Mouse (Mus musculus) liver, embryonic 16.5 days (tissue): ENCODE results near the gene Pcbp1. TPM values are rescaled to one million over a fixed set of nuclear protein-coding genes. Genes with fewer than 3 reads are reported as not detected.

Source experiments
- ATAC-seq: fragments of 200-750 bp; cut with Nextera tagmentation; 2 replicates; pipeline ENCODE4 v1.8.0; 2017; ENCODE audit warnings: low read depth, mild to moderate bottlenecking, moderate number of reproducible peaks, moderate library complexity
- H3K27ac ChIP-seq: fragments of 300-500 bp; sonication (generic); 2 replicates; pipeline ENCODE4 v1.5.1; 2014; ENCODE audit warnings: mild to moderate bottlenecking, low read length
- H3K27me3 ChIP-seq: fragments of 300-500 bp; sonication (generic); 2 replicates; pipeline ENCODE4 v1.6.1; 2014; ENCODE audit warnings: low read depth, low read length, mixed read lengths; ENCODE audit not compliant: control insufficient read depth, insufficient read depth
- H3K36me3 ChIP-seq: fragments of 300-500 bp; sonication (generic); 2 replicates; pipeline ENCODE4 v1.6.1; 2014; ENCODE audit warnings: mild to moderate bottlenecking; ENCODE audit not compliant: control insufficient read depth, insufficient read depth
- H3K4me1 ChIP-seq: fragments of 300-500 bp; sonication (generic); 2 replicates; pipeline ENCODE4 v1.6.1; 2014; ENCODE audit warnings: low read depth, low read length, mixed read lengths; ENCODE audit not compliant: control insufficient read depth
- H3K4me2 ChIP-seq: fragments of 300-500 bp; sonication (generic); 2 replicates; pipeline ENCODE4 v1.6.1; 2014; ENCODE audit warnings: low read depth, low read length, mixed read lengths
- H3K4me3 ChIP-seq: fragments of 300-500 bp; sonication (generic); 2 replicates; pipeline ENCODE4 v1.5.1; 2014; ENCODE audit warnings: low read depth, mild to moderate bottlenecking, low read length
- H3K9ac ChIP-seq: fragments of 300-500 bp; sonication (generic); 2 replicates; pipeline ENCODE4 v1.6.1; 2014; ENCODE audit warnings: low read depth, low read length
- H3K9me3 ChIP-seq: fragments of 300-500 bp; sonication (generic); replicated peaks from 2 replicates; pipeline ENCODE4 v1.6.1; 2016; ENCODE audit warnings: low read length; ENCODE audit not compliant: control insufficient read depth
- WGBS: fragments of 180-500 bp; shearing (Covaris S2); extraction: QIAGEN DNeasy Blood & Tissue Kit; methylation state at CpG from one replicate; pipeline ENCODE4 v1.1.7; 2014; ENCODE audit not compliant: insufficient replicate concordance; 5-methylcytosine and 5-hydroxymethylcytosine counted together
- polyA plus RNA-seq: library from polyadenylated mRNA; unstranded; fragments of >200 nt; fragmentation: Nextera tagmentation; extraction: Ambion mirVana; gene quantifications from 2 replicates; pipeline ENCODE4 v1.2.1, GENCODE M21; 2015

The Pcbp1 gene
- polyA plus RNA-seq, 1 experiment from 2014 or later: 82.3 TPM

DNA sequence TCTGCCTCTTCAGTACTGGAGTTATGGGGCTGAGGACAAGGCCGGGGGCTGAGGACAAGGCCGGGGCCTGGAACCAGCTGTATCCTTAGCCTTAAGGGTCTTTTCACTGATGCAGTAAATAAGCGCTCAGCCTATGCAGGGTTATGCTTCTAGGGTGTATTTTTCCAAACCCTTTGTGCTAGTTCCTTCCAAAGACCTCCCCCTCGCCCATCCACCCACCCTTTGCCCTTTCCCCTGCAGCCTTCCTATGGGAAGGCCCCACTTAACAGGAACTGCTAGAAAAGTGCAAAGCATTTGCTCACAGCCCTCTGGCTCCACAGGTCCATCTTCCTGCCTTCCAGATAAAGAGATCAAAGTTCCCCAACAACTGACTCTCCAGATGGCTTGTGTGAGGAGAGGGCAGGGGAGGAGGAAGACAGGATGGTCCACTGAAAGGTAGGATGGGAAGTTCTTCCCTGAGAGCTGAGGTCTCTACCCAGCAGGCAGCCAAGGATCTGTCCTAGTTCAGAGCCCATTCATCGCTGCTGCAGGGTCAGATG lies 26.5 kb downstream of the Pcbp1 start:
- no peak overlapping the region; the same call in 1 of the 2 replicates for H3K27ac ChIP-seq
- no peak for ATAC-seq
- no peaks in the 10 kb centered on the region for H3K36me3 ChIP-seq
- no peaks in the 10 kb centered on the region for H3K27me3 ChIP-seq
- H3K4me3 ChIP-seq: no peak overlapping the region
- 60% methylated on average over 5 of the region's 5 CpGs for WGBS
- H3K4me2 ChIP-seq: no peak overlapping the region
- H3K9ac ChIP-seq: no peak overlapping the region
- H3K4me1 ChIP-seq: peaks cover 2% of the 10 kb centered on the region
- no peaks in the 10 kb centered on the region for H3K9me3 ChIP-seq

DNA sequence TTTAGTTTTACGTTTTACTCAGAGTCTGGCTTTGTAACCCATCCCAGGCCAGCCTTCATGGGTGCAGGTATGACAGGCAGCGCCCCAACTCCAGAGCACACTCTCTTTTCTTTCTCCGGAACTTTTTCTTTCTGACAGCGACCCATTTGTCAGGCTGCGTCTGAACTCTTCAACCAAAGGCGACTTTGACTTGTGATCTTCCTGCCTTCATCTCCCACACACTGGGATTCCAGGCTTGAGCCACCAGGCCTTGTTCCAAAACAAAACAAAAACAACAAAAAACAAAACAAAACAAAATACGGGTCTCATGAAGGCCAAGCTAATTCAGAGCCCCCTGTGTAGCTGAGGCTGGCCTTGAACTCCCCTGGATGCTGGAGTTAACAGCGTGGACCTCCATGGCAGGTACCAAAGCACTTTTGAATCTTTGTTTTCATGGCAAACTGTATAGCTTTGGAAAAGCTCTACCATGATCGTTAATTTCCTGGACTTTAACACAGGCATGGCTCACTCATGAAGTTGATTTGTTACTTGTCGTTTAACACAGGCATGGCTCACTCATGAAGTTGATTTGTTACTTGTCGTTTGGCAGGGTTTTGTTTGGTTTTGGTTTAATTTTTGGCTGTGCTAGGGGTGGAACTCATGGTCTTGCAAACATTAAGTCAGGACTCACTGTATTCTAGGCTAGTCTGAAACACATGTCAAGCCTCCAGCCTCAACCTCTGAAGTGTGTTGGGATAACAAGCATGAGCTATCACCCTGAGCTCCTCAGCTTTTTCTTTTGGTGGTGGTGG lies 28.0 kb downstream of the Pcbp1 start:
- Histone ChIP-seq H3K4me2 (peak overlapping the region; percentile 46), H3K9me3 (no peaks in the 10 kb centered on the region), H3K4me3 (peak overlapping the region; percentile 42), H3K27me3 (no peaks in the 10 kb centered on the region), H3K9ac (no peak overlapping the region), H3K36me3 (no peaks in the 10 kb centered on the region), H3K27ac (peak overlapping the region; percentile 71), H3K4me1 (peaks cover 12% of the 10 kb centered on the region)
- 53% methylated on average over 11 of the region's 11 CpGs for WGBS
- no peak for ATAC-seq

DNA sequence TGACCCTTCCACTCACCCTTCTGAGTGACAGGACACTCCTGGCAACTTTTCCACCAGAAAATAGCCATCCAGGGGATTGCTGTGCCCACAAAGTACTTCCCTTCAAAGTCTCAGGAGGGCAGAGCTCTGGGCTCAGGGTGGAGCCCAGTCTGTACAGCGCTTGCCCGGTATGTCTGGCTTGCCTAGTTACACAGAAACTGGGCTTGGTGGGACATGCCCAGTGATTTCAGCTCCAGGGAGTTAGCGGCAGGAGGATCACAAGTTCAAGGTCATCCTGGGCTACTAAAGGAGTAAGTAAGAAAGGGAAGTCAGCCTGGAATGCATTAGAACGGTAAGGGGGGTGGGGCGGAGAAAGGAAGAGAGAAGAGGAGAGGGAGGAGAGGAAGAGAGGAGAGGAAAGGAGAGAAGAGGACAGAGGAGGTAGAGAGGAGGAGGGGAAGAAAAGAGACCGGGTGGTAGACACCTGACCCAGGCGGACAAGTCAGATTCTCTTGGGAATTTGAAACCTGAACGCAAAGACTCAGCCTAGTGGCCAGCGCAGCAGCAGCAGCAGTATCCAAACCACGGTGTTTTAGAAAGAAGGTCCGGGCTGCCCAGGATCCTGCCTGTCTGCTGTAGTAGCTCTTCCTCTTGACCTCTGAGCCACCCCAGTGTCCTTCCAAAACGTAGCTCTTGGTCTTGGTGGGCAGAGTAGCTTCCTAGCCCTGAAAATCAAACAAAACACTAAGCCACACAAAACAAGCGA lies 28.9 kb downstream of the Pcbp1 start:
- peak; percentile 41 for ATAC-seq
- Histone ChIP-seq H3K4me2 (peak overlapping the region; percentile 46), H3K9me3 (no peaks in the 10 kb centered on the region), H3K27me3 (no peaks in the 10 kb centered on the region), H3K9ac (peak overlapping the region; percentile 41), H3K4me1 (peaks cover 12% of the 10 kb centered on the region), H3K27ac (peak overlapping the region; percentile 71), H3K36me3 (no peaks in the 10 kb centered on the region), H3K4me3 (peak overlapping the region; percentile 42)
- WGBS: 11% methylated on average over 13 of the region's 13 CpGs

DNA sequence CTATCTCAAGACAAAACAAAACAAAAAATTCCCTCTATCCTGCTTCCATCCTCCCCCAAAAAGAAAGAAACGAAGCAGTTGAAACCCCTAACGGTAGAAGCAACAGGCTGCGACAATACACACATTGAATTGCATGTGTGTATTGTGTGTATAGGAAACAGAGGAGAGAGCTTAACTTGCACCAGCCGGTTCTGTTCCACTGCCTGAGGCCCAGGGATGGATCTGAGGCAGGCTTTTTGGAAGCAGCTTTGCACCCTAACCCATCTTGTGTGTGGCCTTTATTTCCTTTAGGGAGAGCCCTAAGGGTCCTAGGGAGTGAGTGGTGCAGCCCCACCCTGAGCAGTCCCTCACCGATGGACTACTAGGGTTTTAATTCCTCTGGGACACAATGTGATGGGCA lies 29.5 kb downstream of the Pcbp1 start:
- peak overlapping the region; percentile 41; the same call in 1 of the 2 replicates for H3K9ac ChIP-seq
- 64% methylated on average over 5 of the region's 5 CpGs for WGBS
- no peaks in the 10 kb centered on the region for H3K36me3 ChIP-seq
- peak overlapping the region; percentile 71 for H3K27ac ChIP-seq
- H3K4me1 ChIP-seq: peaks cover 12% of the 10 kb centered on the region
- no peak for ATAC-seq
- peak overlapping the region; percentile 46 for H3K4me2 ChIP-seq
- no peaks in the 10 kb centered on the region for H3K9me3 ChIP-seq
- H3K27me3 ChIP-seq: no peaks in the 10 kb centered on the region
- peak overlapping the region; percentile 42 for H3K4me3 ChIP-seq

DNA sequence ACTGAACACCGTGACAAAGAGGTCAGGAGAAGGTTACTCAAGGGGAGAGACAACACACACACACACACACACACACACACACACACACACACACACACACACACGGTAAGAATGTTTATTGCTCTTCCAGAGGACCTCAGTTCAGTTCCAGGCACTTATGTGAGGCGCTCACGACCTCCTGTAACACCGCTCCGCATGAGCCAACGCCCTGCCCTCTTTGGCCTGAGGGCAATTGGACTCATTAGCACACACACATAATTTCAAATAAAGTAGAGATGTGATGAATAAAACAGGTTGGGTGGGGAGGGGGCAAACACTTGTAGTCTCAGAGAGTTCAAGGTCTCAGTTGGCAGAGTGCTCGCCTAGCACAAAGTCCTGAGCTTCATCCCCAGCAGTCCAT lies 30.0 kb downstream of the Pcbp1 start:
- H3K4me2 ChIP-seq: peak overlapping the region; percentile 46
- no peak overlapping the region for H3K9ac ChIP-seq
- WGBS: 73% methylated on average over 8 of the region's 8 CpGs
- H3K27ac ChIP-seq: peak overlapping the region; percentile 9; the same call in 1 of the 2 replicates
- H3K4me3 ChIP-seq: peak overlapping the region; percentile 42
- no peaks in the 10 kb centered on the region for H3K27me3 ChIP-seq
- no peak for ATAC-seq
- no peaks in the 10 kb centered on the region for H3K36me3 ChIP-seq
- H3K9me3 ChIP-seq: no peaks in the 10 kb centered on the region
- H3K4me1 ChIP-seq: peaks cover 12% of the 10 kb centered on the region

DNA sequence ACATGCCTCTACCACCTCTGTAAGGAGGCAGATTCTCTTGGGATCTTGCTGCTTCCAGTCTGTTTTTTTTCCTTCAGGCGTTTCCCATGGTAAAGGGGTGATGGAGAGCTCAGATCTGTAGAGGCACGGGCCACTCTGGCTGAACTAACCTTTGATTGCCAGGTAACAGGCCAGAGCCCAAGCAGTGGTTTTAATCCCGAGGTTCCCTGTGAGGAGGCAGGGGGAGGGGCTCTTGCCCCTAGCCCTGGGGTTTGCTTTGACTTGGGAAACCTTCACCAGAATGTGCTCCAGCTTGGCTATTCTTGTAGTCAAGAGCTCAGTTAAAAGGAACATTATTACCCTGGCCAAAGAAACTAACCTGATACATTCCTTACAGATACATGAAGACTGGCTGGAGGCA lies 30.5 kb downstream of the Pcbp1 start:
- Histone ChIP-seq H3K27ac (no peak overlapping the region), H3K36me3 (no peaks in the 10 kb centered on the region), H3K9ac (no peak overlapping the region), H3K9me3 (no peaks in the 10 kb centered on the region), H3K4me3 (peak overlapping the region; percentile 42; the same call in 1 of the 2 replicates), H3K4me2 (peak overlapping the region; percentile 46; the same call in 1 of the 2 replicates), H3K27me3 (no peaks in the 10 kb centered on the region), H3K4me1 (peaks cover 12% of the 10 kb centered on the region)
- 53% methylated on average over 3 of the region's 3 CpGs for WGBS
- no peak for ATAC-seq

DNA sequence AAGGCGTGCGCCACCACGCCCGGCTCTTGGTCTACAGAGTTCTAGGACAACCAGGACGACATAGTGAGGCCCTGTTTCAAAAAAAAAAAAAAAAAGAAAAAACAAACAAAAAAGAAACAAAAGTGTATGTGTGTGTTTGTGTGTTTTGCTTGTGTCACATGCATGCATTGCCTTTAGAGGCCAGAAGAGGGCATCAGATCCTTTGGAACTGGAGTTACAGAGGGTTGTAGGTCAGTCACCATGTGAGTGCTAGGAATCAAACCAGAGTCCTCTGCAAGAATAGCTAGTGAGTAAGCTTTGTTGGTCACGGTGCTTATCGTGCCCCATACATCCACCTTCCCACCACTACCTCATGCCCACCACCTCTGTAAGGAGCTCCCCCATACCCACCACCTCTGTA lies 31.4 kb downstream of the Pcbp1 start:
- WGBS: 80% methylated on average over 7 of the region's 7 CpGs
- H3K27ac ChIP-seq: no peak overlapping the region
- H3K36me3 ChIP-seq: no peaks in the 10 kb centered on the region
- no peak overlapping the region for H3K4me2 ChIP-seq
- no peaks in the 10 kb centered on the region for H3K27me3 ChIP-seq
- H3K4me1 ChIP-seq: peaks cover 12% of the 10 kb centered on the region
- H3K4me3 ChIP-seq: no peak overlapping the region
- no peak for ATAC-seq
- H3K9ac ChIP-seq: no peak overlapping the region
- no peaks in the 10 kb centered on the region for H3K9me3 ChIP-seq

DNA sequence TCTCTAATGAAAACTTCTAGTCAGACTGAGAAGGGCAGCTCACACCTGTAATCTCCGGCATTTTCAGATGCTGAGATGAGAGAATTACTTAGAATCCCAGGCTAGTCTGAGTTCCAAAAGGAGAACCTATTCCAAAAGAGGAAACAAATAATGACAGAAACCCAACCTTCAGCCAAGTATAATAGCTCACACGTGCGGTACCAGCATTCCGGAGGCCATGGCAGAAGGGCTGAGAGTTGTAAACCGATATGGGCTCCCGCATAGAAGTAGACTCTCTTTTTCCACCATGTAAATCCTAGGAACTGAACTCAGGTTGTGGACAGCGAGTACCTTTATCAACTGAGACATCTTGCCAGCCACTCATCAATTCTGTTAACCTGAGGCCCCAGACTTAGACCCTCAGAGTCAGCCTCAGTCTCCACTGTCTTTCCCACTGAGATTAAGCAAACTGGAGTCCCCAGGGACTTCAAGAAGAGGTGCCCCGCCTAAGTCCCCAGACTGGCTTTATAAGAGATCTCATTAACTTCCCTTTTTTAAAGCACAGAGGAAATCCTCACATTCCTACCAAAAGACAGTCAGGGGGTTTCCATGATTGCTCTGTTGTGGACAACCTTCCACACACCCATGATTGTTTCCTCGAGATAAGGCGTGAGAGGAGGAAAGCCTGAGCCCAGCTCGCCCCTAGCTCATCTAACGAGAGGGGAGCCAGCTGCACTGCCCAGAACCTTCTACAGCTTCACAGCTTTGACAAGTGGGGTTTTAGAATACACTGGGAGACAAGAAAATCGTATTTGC lies 32.5 kb downstream of the Pcbp1 start:
- ATAC-seq: no peak
- peak overlapping the region; percentile 22 for H3K27ac ChIP-seq
- peaks cover 12% of the 10 kb centered on the region for H3K4me1 ChIP-seq
- no peak overlapping the region for H3K9ac ChIP-seq
- no peaks in the 10 kb centered on the region for H3K9me3 ChIP-seq
- H3K4me3 ChIP-seq: no peak overlapping the region
- no peaks in the 10 kb centered on the region for H3K27me3 ChIP-seq
- 22% methylated on average over 13 of the region's 13 CpGs for WGBS
- H3K4me2 ChIP-seq: no peak overlapping the region
- H3K36me3 ChIP-seq: no peaks in the 10 kb centered on the region
